Mouse (Mus musculus): ENCODE measurements at regions not wholly inside any gene's neighbourhood (a gene's known extent, or its start where the extent isn't known, plus 50 kb on each side); places are given as distances from the start of the nearest gene placed in this dataset.

DNA sequence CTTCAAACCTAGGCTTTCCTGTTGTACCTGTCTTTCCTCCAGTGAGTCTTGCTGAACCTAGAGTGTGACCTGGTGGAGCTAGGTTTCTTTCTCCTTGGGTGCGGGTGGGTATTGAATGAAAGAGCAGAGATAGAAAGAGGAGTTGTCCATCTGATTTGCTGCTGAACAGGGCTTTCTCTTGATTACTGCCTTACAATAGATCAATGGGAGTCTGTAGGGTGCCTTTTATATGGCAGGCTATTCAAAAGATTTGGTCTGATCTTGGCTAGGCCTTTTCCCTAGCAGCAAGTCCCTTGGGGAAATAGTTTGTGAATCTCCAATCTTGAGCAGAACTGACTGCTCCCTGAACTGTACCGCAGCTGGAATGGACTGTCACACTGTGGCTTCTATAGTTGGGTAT, 1253.3 kb upstream of the A1bg start:
- Histone ChIP-seq H3K4me3 (ENCODE audit: low read depth, low read length) (no peak overlapping the region), H3K36me3 (ENCODE audit: control insufficient read depth, insufficient read depth, low read length) (no peaks in the 10 kb centered on the region), H3K9ac (replicated peaks; ENCODE audit: low read depth, low read length) (no peak overlapping the region), H3K4me1 (ENCODE audit: control insufficient read depth, insufficient read depth, low read length) (no peaks in the 10 kb centered on the region), H3K27me3 (ENCODE audit: control insufficient read depth, insufficient read depth, low read length) (no peaks in the 10 kb centered on the region), H3K9me3 (ENCODE audit: control insufficient read depth, low read length) (no peaks in the 10 kb centered on the region), H3K4me2 (ENCODE audit: low read depth, low read length) (no peak overlapping the region), H3K27ac (ENCODE audit: low read depth, low read length) (no peak overlapping the region)
- ATAC-seq (ENCODE audit: low read depth), result no peak
- WGBS, result 40% methylated on average over 2 of the region's 2 CpGs

DNA sequence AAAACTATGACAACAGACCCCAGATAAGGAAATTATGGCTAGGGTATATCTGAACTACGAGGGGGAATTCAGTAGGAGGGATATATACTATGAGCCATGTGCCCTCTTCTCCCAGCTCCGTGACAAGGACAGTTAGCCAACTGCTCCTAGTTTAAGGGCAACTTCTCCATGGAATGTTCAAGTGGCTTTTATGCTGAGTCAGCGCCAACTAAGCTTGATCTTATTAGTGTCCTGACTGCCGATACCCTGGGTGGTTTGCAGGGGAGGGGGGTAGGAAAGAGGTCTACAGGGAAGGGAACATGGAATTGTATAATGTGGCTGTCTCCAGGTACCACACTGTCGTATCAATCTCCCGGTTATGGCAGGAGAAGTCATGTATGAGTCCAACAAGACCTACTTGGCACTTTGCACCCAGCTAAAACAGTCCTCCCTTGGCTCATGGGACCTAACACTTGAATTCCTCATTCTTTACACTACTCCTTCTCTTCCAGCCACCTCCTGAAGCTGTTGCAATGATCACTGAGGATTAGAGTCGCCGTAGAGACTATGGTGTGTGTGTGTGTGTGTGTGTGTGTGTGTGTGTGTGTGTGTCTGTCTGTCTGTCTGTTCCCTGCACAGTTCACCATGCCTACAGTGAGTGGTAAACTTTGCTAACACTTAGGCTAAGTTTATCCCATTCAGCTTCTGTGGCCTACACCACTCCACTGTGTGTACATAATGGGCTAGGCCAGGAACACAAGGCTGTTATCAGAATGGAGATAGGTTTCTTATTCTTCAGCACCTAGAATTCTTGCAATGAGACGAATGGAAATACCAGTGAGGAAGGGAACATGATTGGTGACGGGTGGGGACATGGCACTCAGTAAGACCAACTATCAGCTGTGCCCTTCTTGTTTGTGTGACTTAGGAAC, 1251.1 kb upstream of the A1bg start:
- WGBS, result 96% methylated on average over 10 of the region's 10 CpGs
- Histone ChIP-seq H3K9ac (replicated peaks; ENCODE audit: low read depth, low read length) (no peak overlapping the region), H3K27ac (ENCODE audit: low read depth, low read length) (no peak overlapping the region), H3K4me2 (ENCODE audit: low read depth, low read length) (no peak overlapping the region), H3K27me3 (ENCODE audit: control insufficient read depth, insufficient read depth, low read length) (no peaks in the 10 kb centered on the region), H3K4me1 (ENCODE audit: control insufficient read depth, insufficient read depth, low read length) (no peaks in the 10 kb centered on the region), H3K36me3 (ENCODE audit: control insufficient read depth, insufficient read depth, low read length) (no peaks in the 10 kb centered on the region), H3K9me3 (ENCODE audit: control insufficient read depth, low read length) (no peaks in the 10 kb centered on the region), H3K4me3 (ENCODE audit: low read depth, low read length) (no peak overlapping the region)
- ATAC-seq (ENCODE audit: low read depth), result no peak

DNA sequence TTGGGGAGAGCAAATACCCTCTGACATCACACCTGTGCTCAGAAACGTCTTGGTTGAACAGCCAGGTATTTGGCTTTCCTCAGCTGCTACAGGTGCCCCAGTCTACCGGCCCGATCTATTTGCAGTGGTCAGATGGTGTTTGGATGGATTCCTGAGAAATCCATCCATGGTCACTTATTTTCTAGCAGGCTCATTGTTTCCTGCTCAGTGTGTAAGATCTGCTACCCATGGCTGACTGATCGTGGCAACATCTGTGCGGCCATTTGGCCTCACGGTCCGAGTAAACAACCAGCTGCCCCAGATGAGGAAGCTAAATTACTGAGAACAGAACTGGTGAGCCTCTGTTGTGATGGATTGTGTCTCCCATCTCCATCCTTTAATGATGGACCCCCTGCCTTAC, 1248.8 kb upstream of the A1bg start:
- no peak overlapping the region for H3K4me3 ChIP-seq (ENCODE audit: low read depth, low read length)
- H3K4me1 ChIP-seq (ENCODE audit: control insufficient read depth, insufficient read depth, low read length), result no peaks in the 10 kb centered on the region
- H3K27me3 ChIP-seq (ENCODE audit: control insufficient read depth, insufficient read depth, low read length), result no peaks in the 10 kb centered on the region
- H3K27ac ChIP-seq (ENCODE audit: low read depth, low read length), result no peak overlapping the region
- ATAC-seq (ENCODE audit: low read depth), result no peak
- no peaks in the 10 kb centered on the region for H3K9me3 ChIP-seq (ENCODE audit: control insufficient read depth, low read length)
- H3K4me2 ChIP-seq (ENCODE audit: low read depth, low read length), result no peak overlapping the region
- no peak overlapping the region for H3K9ac ChIP-seq (replicated peaks; ENCODE audit: low read depth, low read length)
- H3K36me3 ChIP-seq (ENCODE audit: control insufficient read depth, insufficient read depth, low read length), result no peaks in the 10 kb centered on the region
- 83% methylated on average over 7 of the region's 7 CpGs for WGBS

GRCm38 (mm10) chr15:62171167-62171566, 1248.4 kb upstream of the A1bg start:
- no peak overlapping the region for H3K27ac ChIP-seq (ENCODE audit: low read depth, low read length)
- H3K9me3 ChIP-seq (ENCODE audit: control insufficient read depth, low read length), result no peaks in the 10 kb centered on the region
- H3K4me2 ChIP-seq (ENCODE audit: low read depth, low read length), result no peak overlapping the region
- 65% methylated on average over 2 of the region's 2 CpGs for WGBS
- no peak overlapping the region for H3K4me3 ChIP-seq (ENCODE audit: low read depth, low read length)
- ATAC-seq (ENCODE audit: low read depth), result no peak
- no peak overlapping the region for H3K9ac ChIP-seq (replicated peaks; ENCODE audit: low read depth, low read length)
- no peaks in the 10 kb centered on the region for H3K4me1 ChIP-seq (ENCODE audit: control insufficient read depth, insufficient read depth, low read length)
- no peaks in the 10 kb centered on the region for H3K36me3 ChIP-seq (ENCODE audit: control insufficient read depth, insufficient read depth, low read length)
- no peaks in the 10 kb centered on the region for H3K27me3 ChIP-seq (ENCODE audit: control insufficient read depth, insufficient read depth, low read length)

- 92% methylated on average over 4 of the region's 4 CpGs for WGBS
- Histone ChIP-seq H3K27me3 (ENCODE audit: control insufficient read depth, insufficient read depth, low read length) (no peaks in the 10 kb centered on the region), H3K4me1 (ENCODE audit: control insufficient read depth, insufficient read depth, low read length) (no peaks in the 10 kb centered on the region), H3K4me2 (ENCODE audit: low read depth, low read length) (no peak overlapping the region), H3K27ac (ENCODE audit: low read depth, low read length) (no peak overlapping the region), H3K36me3 (ENCODE audit: control insufficient read depth, insufficient read depth, low read length) (no peaks in the 10 kb centered on the region), H3K4me3 (ENCODE audit: low read depth, low read length) (no peak overlapping the region), H3K9ac (replicated peaks; ENCODE audit: low read depth, low read length) (no peak overlapping the region), H3K9me3 (ENCODE audit: control insufficient read depth, low read length) (no peaks in the 10 kb centered on the region)
- no peak for ATAC-seq (ENCODE audit: low read depth)
Observed at GRCm38 (mm10) chr15:62170337-62170736, 1247.5 kb upstream of the A1bg start.

DNA sequence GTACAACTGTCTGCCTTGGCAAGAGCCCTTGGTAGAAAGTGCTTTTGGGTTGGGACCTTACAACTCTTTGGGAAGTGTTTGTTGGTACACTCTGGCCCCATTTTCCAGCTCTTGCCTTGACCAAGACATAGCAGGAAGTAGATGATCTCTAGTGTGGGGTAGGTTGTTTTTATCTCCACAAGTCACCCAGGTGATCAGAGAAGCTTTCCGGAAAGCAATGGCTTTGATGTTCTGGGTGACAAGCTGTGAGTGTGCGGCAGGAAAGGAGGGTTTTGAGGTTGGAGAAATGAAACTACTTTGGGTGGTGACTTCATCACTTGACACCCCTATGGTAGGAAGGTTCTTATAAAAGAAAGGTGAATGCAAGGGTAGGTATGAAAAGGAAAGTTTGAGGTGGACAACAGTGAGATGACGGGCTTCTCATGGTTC, 1246.8 kb upstream of the A1bg start:
- H3K9ac ChIP-seq (replicated peaks; ENCODE audit: low read depth, low read length), result no peak overlapping the region
- 98% methylated on average over 3 of the region's 3 CpGs for WGBS
- H3K9me3 ChIP-seq (ENCODE audit: control insufficient read depth, low read length), result no peaks in the 10 kb centered on the region
- H3K4me3 ChIP-seq (ENCODE audit: low read depth, low read length), result no peak overlapping the region
- H3K27ac ChIP-seq (ENCODE audit: low read depth, low read length), result no peak overlapping the region
- H3K36me3 ChIP-seq (ENCODE audit: control insufficient read depth, insufficient read depth, low read length), result no peaks in the 10 kb centered on the region
- ATAC-seq (ENCODE audit: low read depth), result no peak
- no peaks in the 10 kb centered on the region for H3K4me1 ChIP-seq (ENCODE audit: control insufficient read depth, insufficient read depth, low read length)
- H3K4me2 ChIP-seq (ENCODE audit: low read depth, low read length), result no peak overlapping the region
- no peaks in the 10 kb centered on the region for H3K27me3 ChIP-seq (ENCODE audit: control insufficient read depth, insufficient read depth, low read length)

DNA sequence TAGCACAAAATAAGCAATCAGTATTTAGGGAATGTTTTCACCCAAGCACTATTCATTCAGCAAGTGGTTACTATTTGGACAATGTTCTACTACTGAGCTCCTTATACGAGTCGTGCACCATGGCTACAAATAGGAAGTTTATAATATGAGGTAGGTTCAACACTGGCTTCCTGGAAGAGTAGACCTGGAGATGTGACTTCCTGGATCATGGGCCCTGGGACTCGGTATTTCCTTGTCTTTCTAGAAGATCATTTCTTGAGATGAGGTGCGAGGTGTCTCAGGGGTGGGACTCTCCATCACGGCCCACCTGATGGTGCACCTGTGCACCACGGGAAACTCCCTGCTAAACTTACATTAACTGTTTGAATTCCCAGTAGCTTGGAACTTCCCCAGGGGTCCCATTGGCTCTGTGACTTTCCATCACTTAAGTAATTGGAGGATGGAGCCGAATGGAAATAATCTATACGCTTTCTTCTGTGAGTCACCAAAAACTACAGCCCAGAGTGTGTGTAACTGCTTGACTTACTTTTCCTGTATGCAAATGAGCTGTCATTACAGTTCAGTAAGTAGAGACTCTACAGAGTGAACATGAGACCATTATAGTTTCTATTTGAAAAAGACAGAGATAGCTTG, 1246.3 kb upstream of the A1bg start:
- Histone ChIP-seq H3K4me3 (ENCODE audit: low read depth, low read length) (no peak overlapping the region), H3K4me1 (ENCODE audit: control insufficient read depth, insufficient read depth, low read length) (no peaks in the 10 kb centered on the region), H3K9me3 (ENCODE audit: control insufficient read depth, low read length) (no peaks in the 10 kb centered on the region), H3K27me3 (ENCODE audit: control insufficient read depth, insufficient read depth, low read length) (no peaks in the 10 kb centered on the region), H3K36me3 (ENCODE audit: control insufficient read depth, insufficient read depth, low read length) (no peaks in the 10 kb centered on the region), H3K27ac (ENCODE audit: low read depth, low read length) (no peak overlapping the region), H3K4me2 (ENCODE audit: low read depth, low read length) (no peak overlapping the region), H3K9ac (replicated peaks; ENCODE audit: low read depth, low read length) (no peak overlapping the region)
- WGBS, result 96% methylated on average over 8 of the region's 8 CpGs
- no peak for ATAC-seq (ENCODE audit: low read depth)

DNA sequence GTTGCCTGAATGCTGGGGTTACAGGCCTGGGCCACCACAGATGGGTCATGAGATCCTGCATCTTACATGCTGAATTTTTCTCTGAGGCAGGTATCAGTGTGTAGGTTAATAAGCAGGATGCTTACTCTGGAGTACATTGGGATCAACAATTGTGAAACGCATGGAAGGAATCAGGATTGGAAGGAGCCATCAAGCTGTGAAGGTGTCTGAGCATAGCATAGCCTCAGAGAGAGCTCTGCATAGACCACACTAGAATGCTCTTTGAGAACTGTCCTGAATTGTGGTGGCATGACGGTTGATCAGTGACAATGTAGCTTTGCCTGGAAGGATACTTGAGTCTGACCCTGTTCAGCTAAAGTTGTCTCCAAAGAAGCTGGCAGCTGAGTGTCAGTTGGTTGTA, 1245.7 kb upstream of the A1bg start:
- Histone ChIP-seq H3K27ac (ENCODE audit: low read depth, low read length) (no peak overlapping the region), H3K4me3 (ENCODE audit: low read depth, low read length) (no peak overlapping the region), H3K4me1 (ENCODE audit: control insufficient read depth, insufficient read depth, low read length) (no peaks in the 10 kb centered on the region), H3K4me2 (ENCODE audit: low read depth, low read length) (no peak overlapping the region), H3K9ac (replicated peaks; ENCODE audit: low read depth, low read length) (no peak overlapping the region), H3K27me3 (ENCODE audit: control insufficient read depth, insufficient read depth, low read length) (no peaks in the 10 kb centered on the region), H3K9me3 (ENCODE audit: control insufficient read depth, low read length) (no peaks in the 10 kb centered on the region), H3K36me3 (ENCODE audit: control insufficient read depth, insufficient read depth, low read length) (no peaks in the 10 kb centered on the region)
- WGBS, result 96% methylated on average over 2 of the region's 2 CpGs
- no peak for ATAC-seq (ENCODE audit: low read depth)

- ATAC-seq (ENCODE audit: low read depth), result no peak
- no peak overlapping the region for H3K4me3 ChIP-seq (ENCODE audit: low read depth, low read length)
Observed at GRCm38 (mm10) chr15:62166786-62167185, 1244.0 kb upstream of the A1bg start.

More at GRCm38 (mm10) chr15:62166786-62167185, 1244.0 kb upstream of the A1bg start:
- no peaks in the 10 kb centered on the region for H3K27me3 ChIP-seq (ENCODE audit: control insufficient read depth, insufficient read depth, low read length)
- H3K27ac ChIP-seq (ENCODE audit: low read depth, low read length), result no peak overlapping the region
- no peaks in the 10 kb centered on the region for H3K9me3 ChIP-seq (ENCODE audit: control insufficient read depth, low read length)
- H3K36me3 ChIP-seq (ENCODE audit: control insufficient read depth, insufficient read depth, low read length), result no peaks in the 10 kb centered on the region
- no peak overlapping the region for H3K4me2 ChIP-seq (ENCODE audit: low read depth, low read length)
- WGBS, result 93% methylated on average over 5 of the region's 5 CpGs
- no peak overlapping the region for H3K9ac ChIP-seq (replicated peaks; ENCODE audit: low read depth, low read length)
- no peaks in the 10 kb centered on the region for H3K4me1 ChIP-seq (ENCODE audit: control insufficient read depth, insufficient read depth, low read length)

Measured in neural tube, embryonic 14.5 days (tissue).